Mouse (Mus musculus) MEL (cell line): ENCODE measurements around the gene Cadps2. TPM values are rescaled to one million over a fixed set of nuclear protein-coding genes. Genes with fewer than 3 reads are reported as not detected.

Experiments
- DNase-seq: peaks from one replicate; pipeline ENCODE4 v3.0.0; 2011; ENCODE audit warnings: low read depth, low spot score
- H3K27ac ChIP-seq: 2 replicates; pipeline ENCODE4 v1.5.1; 2012; ENCODE audit warnings: low read depth, mild to moderate bottlenecking, control low read depth, low read length, moderate library complexity; ENCODE audit not compliant: control insufficient read depth
- H3K27me3 ChIP-seq, 2 experiments: fragments of 150-350 bp in 1 of 2; sonication (generic) in 1 of 2; 2 replicates each; pipeline ENCODE4 v1.6.1; 2012; ENCODE audit warnings: low read length in 2 of 2, mild to moderate bottlenecking in 2 of 2, improper control_type of control experiment in 1 of 2, moderate library complexity in 1 of 2; ENCODE audit not compliant: insufficient read depth in 2 of 2, control insufficient read depth in 1 of 2
- H3K36me3 ChIP-seq, 2 experiments: 2 replicates each; pipeline ENCODE4 v1.6.1; 2012 to 2014; ENCODE audit warnings: low read length in 2 of 2, improper control_type of control experiment in 1 of 2, inconsistent platforms in 1 of 2, mild to moderate bottlenecking in 1 of 2; ENCODE audit not compliant: insufficient read depth in 2 of 2, control insufficient read depth in 1 of 2
- H3K4me1 ChIP-seq, 2 experiments: fragments of 150-350 bp in 1 of 2; sonication (generic) in 1 of 2; 2 replicates each; pipeline ENCODE4 v1.6.1; 2012; ENCODE audit warnings: low read length in 2 of 2, improper control_type of control experiment in 1 of 2, mild to moderate bottlenecking in 1 of 2; ENCODE audit not compliant: insufficient read depth in 2 of 2, control insufficient read depth in 1 of 2
- H3K4me3 ChIP-seq, 2 experiments: fragments of 150-350 bp in 1 of 2; sonication (generic) in 1 of 2; 2 replicates each; pipeline ENCODE4 v1.5.1; 2012; ENCODE audit warnings: low read depth in 2 of 2, low read length in 2 of 2, mild to moderate bottlenecking in 2 of 2, moderate library complexity in 2 of 2, control low read depth in 1 of 2, improper control_type of control experiment in 1 of 2; ENCODE audit not compliant: control insufficient read depth in 1 of 2, insufficient read depth in 1 of 2
- H3K79me2 ChIP-seq: 2 replicates; pipeline ENCODE4 v1.6.1; 2012; ENCODE audit warnings: mild to moderate bottlenecking, low read length, moderate library complexity; ENCODE audit not compliant: control insufficient read depth, poor library complexity, insufficient read depth
- H3K9ac ChIP-seq: 2 replicates; pipeline ENCODE4 v1.6.1; 2012; ENCODE audit warnings: low read depth, mild to moderate bottlenecking, control low read depth, low read length, moderate library complexity; ENCODE audit not compliant: control insufficient read depth, poor library complexity, severe bottlenecking
- H3K9me3 ChIP-seq: fragments of 150-350 bp; sonication (generic); replicated peaks from 2 replicates; pipeline ENCODE4 v1.6.1; 2012; ENCODE audit warnings: mild to moderate bottlenecking, low read length, improper control_type of control experiment, moderate library complexity; ENCODE audit not compliant: insufficient read depth
- BHLHE40 ChIP-seq: IDR thresholded peaks from 2 replicates; pipeline ENCODE4 v1.6.1; 2012; ENCODE audit warnings: low read depth, mild to moderate bottlenecking, inconsistent platforms, low read length, improper control_type of control experiment, borderline replicate concordance
- CHD1 ChIP-seq: IDR thresholded peaks from 2 replicates; pipeline ENCODE4 v1.6.1; 2012; ENCODE audit warnings: low read depth, mild to moderate bottlenecking, inconsistent platforms, low read length, improper control_type of control experiment
- CHD2 ChIP-seq: IDR thresholded peaks from 2 replicates; pipeline ENCODE4 v1.6.1; 2011; ENCODE audit warnings: low read length, improper control_type of control experiment
- ELF1 ChIP-seq: IDR thresholded peaks from 2 replicates; pipeline ENCODE4 v1.6.1; 2014; ENCODE audit warnings: low read depth, mild to moderate bottlenecking, inconsistent platforms, low read length, improper control_type of control experiment, moderate library complexity
- GABPA ChIP-seq: IDR thresholded peaks from 2 replicates; pipeline ENCODE4 v1.6.1; 2012; ENCODE audit warnings: low read depth, mild to moderate bottlenecking, inconsistent platforms, low read length, improper control_type of control experiment, moderate library complexity
- KAT2A ChIP-seq: conservative IDR thresholded peaks from 2 replicates; pipeline ENCODE4 v1.6.1; 2012; ENCODE audit warnings: low read depth, low read length, improper control_type of control experiment, inconsistent platforms
- MAFK ChIP-seq: IDR thresholded peaks from 2 replicates; pipeline ENCODE4 v1.6.1; 2011; ENCODE audit warnings: low read depth, mild to moderate bottlenecking, low read length, improper control_type of control experiment, borderline replicate concordance
- MAX ChIP-seq: IDR thresholded peaks from 2 replicates; pipeline ENCODE4 v1.6.1; 2011; ENCODE audit warnings: low read length, improper control_type of control experiment
- MAZ ChIP-seq: IDR thresholded peaks from 2 replicates; pipeline ENCODE4 v1.6.1; 2012; ENCODE audit warnings: low read depth, mild to moderate bottlenecking, inconsistent platforms, low read length, improper control_type of control experiment
- MEF2A ChIP-seq: IDR thresholded peaks from 2 replicates; pipeline ENCODE4 v1.6.1; 2014; ENCODE audit warnings: low read depth, mild to moderate bottlenecking, inconsistent platforms, low read length, improper control_type of control experiment; ENCODE audit not compliant: poor library complexity, insufficient replicate concordance, severe bottlenecking; ENCODE audit errors: extremely low read depth
- MXI1 ChIP-seq: IDR thresholded peaks from 2 replicates; pipeline ENCODE4 v1.6.1; 2011; ENCODE audit warnings: mild to moderate bottlenecking, low read depth, low read length, improper control_type of control experiment
- MYB ChIP-seq: IDR thresholded peaks from 2 replicates; pipeline ENCODE4 v1.6.1; 2011; ENCODE audit warnings: mild to moderate bottlenecking, low read depth, low read length, improper control_type of control experiment
- NELFE ChIP-seq: IDR thresholded peaks from 2 replicates; pipeline ENCODE4 v1.6.1; 2011; ENCODE audit warnings: low read depth, low read length, improper control_type of control experiment
- RCOR1 ChIP-seq: IDR thresholded peaks from 2 replicates; pipeline ENCODE4 v1.6.1; 2012; ENCODE audit warnings: low read depth, mild to moderate bottlenecking, inconsistent platforms, low read length, improper control_type of control experiment
- SMC3 ChIP-seq: IDR thresholded peaks from 2 replicates; pipeline ENCODE4 v1.6.1; 2011; ENCODE audit warnings: low read depth, low read length, improper control_type of control experiment
- TAL1 ChIP-seq: IDR thresholded peaks from 2 replicates; pipeline ENCODE4 v1.6.1; 2012; ENCODE audit warnings: mild to moderate bottlenecking, inconsistent platforms, low read length, moderate library complexity, mixed read lengths
- TBP ChIP-seq: IDR thresholded peaks from 2 replicates; pipeline ENCODE4 v1.8.0; 2011; ENCODE audit warnings: low read depth, low read length, improper control_type of control experiment
- USF1 ChIP-seq: IDR thresholded peaks from 2 replicates; pipeline ENCODE4 v1.6.1; 2014; ENCODE audit warnings: low read depth, mild to moderate bottlenecking, inconsistent platforms, low read length, improper control_type of control experiment, moderate library complexity
- USF2 ChIP-seq, 2 experiments: IDR thresholded peaks; 2 replicates each; pipeline ENCODE4 v1.6.1; 2011 to 2012; ENCODE audit warnings: improper control_type of control experiment in 2 of 2, low read length in 2 of 2, borderline replicate concordance in 1 of 2, inconsistent platforms in 1 of 2, low read depth in 1 of 2, mild to moderate bottlenecking in 1 of 2; ENCODE audit not compliant: insufficient read depth in 1 of 2
- ZKSCAN1 ChIP-seq: IDR thresholded peaks from 2 replicates; pipeline ENCODE4 v1.6.1; 2012; ENCODE audit warnings: low read depth, mild to moderate bottlenecking, inconsistent platforms, low read length, improper control_type of control experiment, moderate library complexity
- polyA plus RNA-seq, 2 experiments: library from polyadenylated mRNA; stranded (reverse) in 1 of 2; unstranded in 1 of 2; fragments of >175 nt in 1 of 2; fragments of >200 nt in 1 of 2; gene quantifications; 2 replicates each; pipeline versions ENCODE4 v1.2.1 to v1.2.4; 2012; ENCODE audit warnings: low replicate concordance in 2 of 2, low read depth in 1 of 2; ENCODE audit not compliant: insufficient read length in 2 of 2, insufficient read depth in 1 of 2, missing spikeins in 1 of 2
- total RNA-seq: library from RNA; depleted of rRNA; stranded (reverse); fragments of 300-350 nt; gene quantifications from 2 replicates; pipeline ENCODE4 v1.2.3, GENCODE M21; 2012

Cadps2 gene
- total and polyA plus RNA-seq, 3 experiments = not detected

- no peaks in the 10 kb centered on the region for H3K27me3 ChIP-seq
- H3K27ac ChIP-seq = no peak overlapping the region
- no peaks in the 10 kb centered on the region for H3K9me3 ChIP-seq
- H3K4me3 ChIP-seq = no peak overlapping the region
- no peak for DNase-seq
- H3K79me2 ChIP-seq = no peaks in the 10 kb centered on the region
- no peaks in the 10 kb centered on the region for H3K36me3 ChIP-seq
- H3K9ac ChIP-seq = no peak overlapping the region
- TF ChIP-seq SMC3 (no peak), TAL1 (no peak), MAFK (no peak), MEF2A (no peak), CHD1 (no peak), MAZ (no peak), USF1 (no peak), CHD2 (no peak), GABPA (no peak), KAT2A (no peak), TBP (no peak), ZKSCAN1 (no peak), USF2 (IDR thresholded peaks at IDR 0.05; ENCODE audit: borderline replicate concordance in 1 of 2, insufficient read depth in 1 of 2, low read depth in 1 of 2, low read length in 2 of 2) (no peak), MXI1 (no peak), MYB (no peak), NELFE (no peak)
- no peaks in the 10 kb centered on the region for H3K4me1 ChIP-seq
Measured at GRCm38 (mm10) chr6:23252196-23253135, 586.8 kb downstream of the Cadps2 start.

DNA sequence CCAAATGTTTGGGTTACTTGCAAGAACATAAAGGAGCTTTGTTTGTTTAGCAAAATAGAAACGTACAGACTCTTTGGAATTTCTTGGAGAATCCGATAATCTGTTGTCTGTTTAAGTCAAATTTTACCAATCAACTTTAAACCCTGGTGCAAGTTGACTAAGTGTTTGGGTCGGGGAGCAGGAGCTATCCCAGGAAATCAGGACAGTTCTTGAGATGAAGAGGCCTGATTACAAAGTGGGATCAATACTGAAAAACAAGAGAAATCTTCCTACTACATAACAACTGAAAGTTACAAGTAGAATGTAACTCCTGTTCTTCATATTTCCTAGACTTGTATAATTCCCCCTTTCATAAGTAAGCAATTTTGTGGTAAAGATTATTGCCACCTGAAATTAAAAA, 587.8 kb downstream of the Cadps2 start:
- no peak for TF ChIP-seq RCOR1
- no peak for TF ChIP-seq MXI1
- no peak for TF ChIP-seq ELF1
- TF ChIP-seq BHLHE40 = no peak
- TF ChIP-seq SMC3 = no peak
- TF ChIP-seq MAX = no peak
- TF ChIP-seq, all 39 proteins: peak for 0
- no peak overlapping the region for H3K4me3 ChIP-seq
- H3K9ac ChIP-seq = no peak overlapping the region
- DNase-seq = no peak
- H3K4me1 ChIP-seq = no peaks in the 10 kb centered on the region
- no peaks in the 10 kb centered on the region for H3K36me3 ChIP-seq
- H3K27ac ChIP-seq = no peak overlapping the region
- H3K79me2 ChIP-seq = no peaks in the 10 kb centered on the region
- H3K27me3 ChIP-seq = no peaks in the 10 kb centered on the region
- no peaks in the 10 kb centered on the region for H3K9me3 ChIP-seq
